Mouse (Mus musculus): ENCODE results near the gene Bcl2a1b.
"Not testable (repeated sequence)": the region's sequence is repeated elsewhere in the genome, so short reads cannot be mapped to it uniquely, and the experiment has no call there.

GRCm38 (mm10) chr9:89218174-89218573 is 19.2 kb downstream of the Bcl2a1b start:
- not testable (repeated sequence) for TF ChIP-seq ZKSCAN1 (IDR thresholded peaks at IDR 0.05; ENCODE audit: low read depth, low read length); ZC3H11A (IDR thresholded peaks at IDR 0.05; ENCODE audit: low read depth, low read length); CTCF (IDR thresholded peaks at IDR 0.05 in 2 of 3, conservative IDR thresholded peaks at IDR 0.05 in 1 of 3; ENCODE audit: control insufficient read depth in 1 of 3, insufficient read depth in 1 of 3, low read depth in 2 of 3, low read length in 3 of 3, poor library complexity in 1 of 3, severe bottlenecking in 1 of 3); UBTF (IDR thresholded peaks at IDR 0.05; ENCODE audit: borderline replicate concordance, insufficient read depth, low read depth, low read length); MEF2A (IDR thresholded peaks at IDR 0.05; ENCODE audit: extremely low read depth, insufficient replicate concordance, low read depth, low read length, poor library complexity, severe bottlenecking); POLR2A (IDR thresholded peaks at IDR 0.05; ENCODE audit: control insufficient read depth in 1 of 2, insufficient read depth in 1 of 2, low read depth in 1 of 2, low read length in 2 of 2, poor library complexity in 1 of 2); MXI1 (IDR thresholded peaks at IDR 0.05; ENCODE audit: low read depth, low read length)
